Mouse (Mus musculus): ENCODE measurements around the gene Ccdc24.

Gene Ccdc24

DNA sequence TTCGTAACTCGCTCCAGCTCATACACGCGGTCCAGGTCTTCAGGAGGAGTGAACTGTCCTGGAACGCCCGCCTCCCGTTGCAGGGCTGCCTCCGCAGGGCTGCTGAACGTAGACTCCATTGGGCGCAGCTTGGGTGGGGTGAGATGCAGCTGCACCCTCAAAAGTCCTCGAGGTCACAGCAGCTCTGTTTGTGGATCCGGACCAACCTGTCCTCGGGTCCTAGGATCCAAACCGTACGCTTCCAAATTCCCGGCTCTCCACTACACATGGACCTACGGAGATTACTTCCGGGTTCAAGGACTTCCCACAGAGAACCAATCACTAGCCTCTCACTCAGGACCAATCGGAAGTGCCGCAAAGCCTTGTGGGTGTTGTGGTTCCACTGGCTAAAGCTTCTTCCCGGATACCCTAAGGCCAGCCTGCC is 19.4 kb upstream of the Ccdc24 start, which contains the start of gene Dph2:
Gene Dph2, minus strand, starts transcription at position 295 of the 424 bp plus-strand sequence.
- DNase-seq (ENCODE audit: low spot score) = peak; percentile 82

DNA sequence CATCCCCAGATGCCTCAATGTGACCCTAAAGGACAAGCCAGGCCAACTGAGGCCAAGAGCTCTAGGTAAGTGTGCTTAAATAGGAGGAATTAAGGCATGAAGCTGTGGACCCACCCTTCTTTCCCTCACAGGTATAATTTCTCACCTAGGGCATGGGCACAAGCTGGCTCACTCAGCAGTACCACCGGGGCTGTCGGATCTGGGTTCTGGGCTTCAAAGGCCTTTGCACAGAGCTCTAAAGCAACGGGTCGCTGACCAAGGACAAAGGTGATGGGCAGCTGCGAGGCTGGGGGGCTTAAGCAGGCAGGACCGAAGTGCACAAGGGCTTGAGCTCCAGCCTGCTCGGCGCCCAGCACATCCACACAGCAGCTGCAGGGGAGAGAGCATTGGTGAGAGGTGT is 18.4 kb upstream of the Ccdc24 start:
- DNase-seq (ENCODE audit: low spot score) = no peak

DNA sequence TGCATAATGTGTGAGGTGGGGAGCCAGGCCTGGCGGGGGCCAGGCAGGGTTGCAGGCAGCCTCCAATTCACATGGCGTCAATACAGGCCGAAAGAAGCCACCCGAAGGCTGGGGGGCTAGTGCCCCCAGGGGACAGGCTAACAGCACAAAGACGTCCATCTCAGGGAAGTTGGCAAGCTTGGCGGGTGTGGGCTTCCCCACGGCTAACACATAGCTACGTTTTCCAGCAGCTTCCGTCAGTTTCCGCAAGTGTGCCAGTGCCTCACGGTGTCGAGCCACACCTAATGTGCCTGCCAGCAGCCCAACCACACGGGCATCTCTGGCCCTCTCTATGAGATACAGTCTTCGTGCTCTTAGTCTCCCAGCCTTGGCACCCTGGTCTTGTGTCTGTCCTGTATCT is 17.7 kb upstream of the Ccdc24 start:
- no peak for DNase-seq (ENCODE audit: low spot score)

DNA sequence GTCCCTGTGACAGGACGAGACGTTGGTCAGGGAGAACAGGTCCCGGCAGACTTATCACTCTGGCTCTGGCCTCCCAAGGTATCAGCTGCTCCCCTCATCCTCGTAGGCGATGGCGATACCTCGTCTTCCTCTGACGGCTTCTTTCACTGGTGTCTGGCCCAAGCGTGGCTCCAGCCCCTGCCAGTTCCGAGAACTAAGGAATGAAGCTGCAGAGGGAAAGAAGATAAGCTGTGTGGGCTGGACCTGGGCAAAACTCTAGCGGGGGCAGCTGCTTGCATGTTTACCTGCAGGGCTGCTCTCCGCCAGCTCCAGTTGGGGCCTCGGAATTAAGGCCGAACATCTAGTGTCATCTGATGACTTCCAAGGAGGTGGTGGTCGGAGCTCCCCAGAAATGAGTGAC is 17.1 kb upstream of the Ccdc24 start:
- no peak for DNase-seq (ENCODE audit: low spot score)

DNA sequence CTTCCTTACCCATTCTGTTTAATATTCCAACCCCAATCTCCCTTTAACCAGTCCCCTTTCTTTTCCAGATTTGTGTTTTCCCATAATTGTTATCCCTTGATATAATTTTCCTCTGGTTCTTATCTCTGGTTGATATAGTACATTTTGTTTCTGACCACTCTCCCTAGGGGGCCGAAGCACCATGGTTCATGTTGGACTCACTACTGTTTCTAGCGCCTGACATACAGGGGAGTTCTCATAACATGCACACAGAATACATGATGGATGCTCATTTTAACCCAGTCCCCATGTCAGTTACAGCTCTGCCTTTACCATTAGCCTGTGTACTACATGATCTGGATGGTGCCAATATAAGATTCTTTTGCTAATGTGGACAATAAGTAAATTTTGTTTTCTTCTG is 15.6 kb upstream of the Ccdc24 start:
- no peak for DNase-seq (ENCODE audit: low spot score)

DNA sequence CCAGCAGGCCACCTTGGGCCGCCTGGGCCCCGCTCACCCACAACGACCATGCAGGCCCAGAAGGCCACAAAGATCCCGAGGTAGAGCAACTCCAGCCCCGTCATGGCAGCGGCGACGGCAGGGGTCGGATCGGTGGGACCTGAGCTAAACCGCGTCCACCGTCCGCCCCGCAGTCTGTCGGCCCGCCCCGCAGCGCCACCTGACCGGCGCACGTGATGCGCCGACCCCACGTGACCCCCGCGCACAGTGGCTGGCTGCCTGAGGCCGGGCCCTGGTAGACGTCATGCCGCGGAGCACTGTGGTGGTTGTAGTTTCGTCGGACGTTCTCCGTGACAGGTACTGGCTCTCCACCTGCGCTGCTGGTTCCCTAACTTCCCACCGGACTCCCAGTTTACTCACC is 14.8 kb upstream of the Ccdc24 start, which contains the start of gene Atp6v0b:
Gene Atp6v0b, minus strand, starts transcription at position 201 of the 400 bp plus-strand sequence.
- DNase-seq (ENCODE audit: low spot score) = peak; percentile 83

DNA sequence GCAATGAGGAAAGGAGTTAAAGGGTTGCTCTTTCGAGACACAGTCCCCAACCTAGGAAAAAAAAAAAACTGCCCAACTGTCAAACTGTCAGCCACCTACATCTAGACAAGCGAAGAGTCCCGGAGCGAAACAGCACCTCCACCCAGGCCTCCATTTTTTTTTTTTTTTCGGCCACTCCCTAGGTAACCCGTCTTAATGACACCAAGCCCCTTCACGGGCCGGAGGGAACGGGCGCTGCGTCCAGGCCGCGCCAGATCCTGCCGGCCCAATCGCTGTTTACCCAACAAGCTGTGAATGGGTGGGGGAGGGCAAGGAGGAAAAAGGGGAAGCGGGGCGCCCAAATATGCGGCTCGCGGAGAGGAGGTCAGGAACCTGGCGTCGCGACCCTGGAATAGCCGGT is 14.3 kb upstream of the Ccdc24 start:
- peak; percentile 27 for DNase-seq (ENCODE audit: low spot score)

DNA sequence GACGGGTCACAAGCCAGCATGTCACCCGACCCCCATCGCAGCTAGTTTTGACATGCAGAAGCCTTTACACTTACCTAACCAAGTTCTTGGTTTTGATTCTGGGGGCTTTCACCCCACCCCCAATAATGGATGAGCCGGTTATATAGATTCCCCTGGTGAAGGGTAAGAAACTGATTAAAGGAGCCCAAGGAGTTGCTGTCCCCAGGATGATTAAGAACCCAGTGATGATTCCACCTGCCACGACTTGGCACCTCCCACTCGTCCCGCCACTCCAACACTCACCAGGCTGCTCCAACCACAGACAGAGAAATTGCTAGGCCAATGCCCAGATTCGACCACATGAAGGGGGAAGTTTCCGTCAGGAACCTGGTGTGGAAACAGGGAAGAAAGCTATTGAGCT is 13.6 kb upstream of the Ccdc24 start:
- no peak for DNase-seq (ENCODE audit: low spot score)

DNA sequence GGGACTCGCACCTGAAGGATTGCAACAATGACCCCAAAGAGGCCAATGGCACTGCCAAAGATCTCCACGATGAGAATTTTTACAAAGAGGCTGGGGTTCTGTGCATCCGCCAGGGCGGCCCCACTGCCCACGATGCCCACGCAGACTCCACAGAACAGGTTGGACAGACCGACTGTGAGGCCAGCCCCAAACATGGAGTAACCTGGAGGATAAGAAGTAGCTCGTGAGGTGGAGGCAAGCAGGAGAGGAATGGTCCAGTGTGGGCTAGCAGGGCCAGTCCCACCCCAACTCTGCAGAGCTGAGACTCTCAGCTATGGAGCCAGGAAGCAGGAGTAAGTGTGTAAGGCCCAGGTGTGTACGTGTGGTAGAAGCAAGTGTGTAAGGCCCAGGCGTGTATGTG is 12.7 kb upstream of the Ccdc24 start:
- no peak for DNase-seq (ENCODE audit: low spot score)

DNA sequence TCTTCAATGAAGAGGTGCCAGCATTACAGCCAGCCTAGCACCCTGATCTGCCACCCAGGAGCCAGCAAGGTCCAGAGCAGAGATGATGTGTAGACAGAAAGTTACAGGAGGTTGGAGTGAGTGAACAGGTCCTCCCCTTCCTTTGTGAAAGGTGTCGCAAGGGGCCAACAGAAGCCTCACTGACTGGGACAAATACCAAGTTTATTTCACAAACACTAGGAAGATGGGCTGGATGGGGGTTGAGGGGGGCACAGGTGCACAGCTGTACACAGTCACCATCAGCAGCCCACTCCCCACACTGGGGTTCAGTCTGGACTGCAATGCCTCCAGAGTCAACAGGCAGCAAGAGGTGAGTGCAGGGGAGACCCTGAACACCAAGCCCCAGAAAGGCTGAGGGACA is 11.8 kb upstream of the Ccdc24 start:
- DNase-seq (ENCODE audit: low spot score) = no peak

DNA sequence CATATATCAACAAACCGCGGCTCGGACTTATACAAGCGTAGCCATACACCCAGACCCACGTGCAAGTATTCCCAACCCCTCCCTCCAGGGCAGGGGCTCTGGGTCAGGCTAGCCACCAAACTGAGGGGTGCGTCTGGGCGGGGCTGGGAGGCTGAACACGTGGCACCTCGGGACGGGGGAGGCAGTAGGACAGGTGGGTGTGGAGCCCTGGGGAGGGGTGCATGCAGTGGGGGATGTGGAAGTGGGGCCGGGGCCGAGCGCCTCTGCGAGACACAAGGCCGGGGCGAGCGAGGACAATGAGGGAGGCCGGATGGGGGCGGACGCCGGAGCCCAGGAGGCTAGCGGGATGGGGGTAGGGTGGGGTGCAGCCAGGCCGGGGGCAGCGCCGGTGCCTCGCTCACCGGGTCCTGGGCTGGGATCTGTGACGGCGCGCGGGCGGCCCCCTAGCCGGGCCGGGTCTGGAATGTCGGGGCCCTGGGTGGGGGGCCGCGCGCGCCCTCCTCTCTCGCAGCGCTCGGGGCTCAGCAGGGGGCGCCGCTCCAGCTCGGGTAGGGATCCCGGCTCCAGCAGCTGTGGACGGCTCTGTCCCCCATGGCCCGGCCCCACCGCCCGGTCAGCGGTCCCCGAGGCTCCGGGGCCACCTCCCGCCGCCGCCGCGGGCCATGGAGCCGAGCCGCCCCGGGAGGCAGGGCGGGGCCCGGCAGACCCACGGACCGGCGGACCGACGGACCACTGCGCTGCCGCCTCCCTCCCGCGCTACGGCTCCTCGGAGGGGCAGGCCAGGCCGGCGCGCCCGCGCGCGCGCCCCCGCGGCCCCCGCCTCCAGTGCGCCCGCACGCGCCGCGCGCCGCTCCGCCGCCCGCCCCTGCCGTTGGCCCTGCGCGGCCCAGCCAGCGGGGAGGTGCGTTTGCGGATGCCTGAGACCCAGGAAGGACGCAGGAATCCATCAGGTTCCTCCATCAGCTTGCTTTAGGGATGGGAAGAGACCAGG is 10.6 kb upstream of the Ccdc24 start, which contains the start of gene B4galt2:
Gene B4galt2, minus strand, starts transcription at position 787 of the 991 bp plus-strand sequence.
- no peak for DNase-seq (ENCODE audit: low spot score)

DNA sequence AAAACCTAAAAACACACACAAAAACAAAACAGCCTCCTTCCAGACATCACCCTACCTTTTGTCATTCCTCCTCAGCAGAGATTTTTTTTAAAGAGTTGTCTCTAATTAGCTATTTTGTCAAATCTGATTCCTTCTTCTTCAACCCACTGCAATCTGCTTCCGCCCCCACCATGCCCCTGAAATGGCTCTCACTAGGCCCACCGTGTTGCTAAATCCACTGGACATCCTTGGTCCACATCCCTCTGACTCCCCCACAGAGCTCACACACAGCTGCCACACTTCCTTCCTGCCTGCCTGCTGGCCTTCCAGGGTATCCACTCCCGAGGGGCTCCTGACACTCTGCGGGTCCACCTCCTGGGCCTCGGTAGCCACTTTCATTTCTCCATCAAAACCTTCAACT is 6.3 kb upstream of the Ccdc24 start:
- no peak for DNase-seq (ENCODE audit: low spot score)

DNA sequence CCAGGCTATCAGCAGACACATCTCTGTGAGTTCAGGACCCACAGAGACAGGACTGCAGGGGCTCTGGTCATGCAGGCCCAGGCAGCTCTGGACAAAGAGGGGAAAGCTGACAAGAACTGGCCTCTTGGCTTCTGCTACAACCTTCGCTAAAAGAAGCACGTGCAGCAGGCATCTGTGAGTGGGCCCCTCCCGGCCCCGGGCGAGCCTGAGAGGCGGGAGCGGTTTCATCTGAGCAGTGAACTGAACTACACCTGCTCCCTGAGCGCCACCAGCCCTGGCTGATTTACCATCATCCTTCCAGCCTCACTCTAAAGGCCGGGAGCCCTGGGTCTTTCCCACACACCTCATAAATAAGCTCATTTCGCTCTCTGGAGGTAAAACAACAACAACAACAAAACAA is 5.9 kb upstream of the Ccdc24 start:
- DNase-seq (ENCODE audit: low spot score) = no peak

DNA sequence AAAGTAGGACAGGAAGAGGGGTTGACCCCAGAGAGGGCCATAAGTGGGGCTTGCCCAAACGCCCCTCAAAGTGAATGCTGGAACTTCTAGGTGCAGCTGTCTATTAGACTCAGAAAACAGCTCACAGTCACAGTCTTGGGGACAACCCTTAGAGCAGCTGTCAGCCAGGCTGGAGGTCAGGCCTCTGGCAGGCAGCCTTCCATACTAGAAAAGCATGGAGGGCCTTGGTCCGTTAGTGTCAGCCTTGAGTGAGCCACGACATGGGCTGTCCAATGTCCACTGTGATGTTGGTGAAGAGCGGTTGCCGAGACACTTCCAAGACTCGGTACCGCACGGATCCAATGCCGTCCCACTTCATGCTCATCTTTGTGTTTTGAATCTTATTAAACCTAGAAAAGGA is 1.3 kb upstream of the Ccdc24 start:
- DNase-seq (ENCODE audit: low spot score) = no peak

DNA sequence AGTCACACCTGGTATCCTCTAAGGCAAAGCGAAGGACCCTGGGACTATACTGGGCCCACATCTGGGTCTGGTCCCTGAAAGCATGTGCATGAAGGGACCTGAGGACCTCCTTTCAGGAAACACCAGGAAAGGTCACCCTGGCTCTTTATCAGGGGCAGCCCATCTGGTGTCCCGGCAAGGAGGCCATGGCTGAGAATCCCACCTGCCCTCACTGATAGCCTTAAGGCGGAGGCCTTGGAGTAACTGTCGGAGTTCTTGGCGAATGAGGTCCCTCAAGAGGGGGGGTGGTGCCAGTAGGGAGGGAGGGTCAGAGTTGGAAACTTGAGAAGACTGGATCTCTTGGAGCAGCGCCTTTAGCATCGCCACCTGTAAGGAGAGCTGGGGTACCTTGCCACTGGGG is 570 bp downstream of the Ccdc24 start:
- DNase-seq (ENCODE audit: low spot score) = no peak

DNA sequence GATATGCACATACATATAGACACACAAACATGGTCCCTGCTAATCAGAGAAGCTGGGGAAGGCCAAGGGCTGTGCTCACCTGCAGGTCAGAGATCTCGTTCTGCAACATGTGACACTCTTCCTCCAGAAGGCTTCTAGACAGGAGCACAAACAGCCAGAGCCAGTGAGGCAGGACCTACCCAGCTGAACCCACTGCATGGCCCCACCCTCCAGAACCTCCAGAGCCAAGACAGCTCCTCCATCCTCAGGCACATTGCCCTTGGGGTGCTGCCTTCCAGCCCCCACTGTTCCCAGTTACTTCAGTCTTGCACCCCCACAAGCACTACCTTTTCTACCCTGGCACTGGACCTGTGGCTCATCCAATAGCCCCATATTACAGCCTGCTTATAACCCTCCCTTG is 1.9 kb downstream of the Ccdc24 start:
- no peak for DNase-seq (ENCODE audit: low spot score)

DNA sequence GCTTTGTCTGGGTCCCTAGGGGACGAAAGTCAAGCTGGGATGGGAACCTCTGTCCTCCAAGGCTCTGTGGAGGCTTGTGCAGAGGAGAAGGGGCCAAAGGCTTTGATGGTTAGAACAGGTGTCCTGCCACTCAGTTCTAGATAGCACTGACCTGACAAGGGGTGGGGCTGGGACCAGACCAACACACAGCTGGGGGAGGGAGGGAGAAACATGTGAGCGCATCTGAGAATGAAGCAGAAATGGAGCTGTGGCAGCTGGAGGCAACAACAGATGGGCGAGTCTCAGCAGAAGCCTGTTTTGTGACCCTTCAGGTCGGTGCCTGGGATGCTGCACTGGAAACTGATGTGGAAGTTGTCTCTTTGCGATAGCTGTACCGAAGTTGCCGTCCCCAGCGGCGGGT is 3.0 kb downstream of the Ccdc24 start:
- no peak for DNase-seq (ENCODE audit: low spot score)

DNA sequence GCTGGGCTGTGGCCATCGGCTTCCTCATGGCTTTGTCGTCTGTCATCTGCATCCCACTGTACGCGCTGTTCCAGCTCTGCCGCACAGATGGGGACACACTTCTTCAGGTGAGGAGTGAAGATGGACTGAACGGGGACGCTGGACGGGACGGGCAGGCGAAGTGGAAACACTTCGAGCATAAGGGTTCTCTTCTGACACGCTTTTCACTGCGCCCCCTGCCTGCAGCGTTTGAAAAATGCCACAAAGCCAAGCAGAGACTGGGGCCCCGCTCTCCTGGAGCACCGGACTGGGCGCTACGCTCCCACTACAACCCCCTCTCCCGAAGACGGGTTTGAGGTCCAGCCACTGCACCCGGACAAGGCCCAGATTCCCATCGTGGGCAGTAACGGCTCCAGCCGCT is 4.5 kb downstream of the Ccdc24 start:
- no peak for DNase-seq (ENCODE audit: low spot score)

DNA sequence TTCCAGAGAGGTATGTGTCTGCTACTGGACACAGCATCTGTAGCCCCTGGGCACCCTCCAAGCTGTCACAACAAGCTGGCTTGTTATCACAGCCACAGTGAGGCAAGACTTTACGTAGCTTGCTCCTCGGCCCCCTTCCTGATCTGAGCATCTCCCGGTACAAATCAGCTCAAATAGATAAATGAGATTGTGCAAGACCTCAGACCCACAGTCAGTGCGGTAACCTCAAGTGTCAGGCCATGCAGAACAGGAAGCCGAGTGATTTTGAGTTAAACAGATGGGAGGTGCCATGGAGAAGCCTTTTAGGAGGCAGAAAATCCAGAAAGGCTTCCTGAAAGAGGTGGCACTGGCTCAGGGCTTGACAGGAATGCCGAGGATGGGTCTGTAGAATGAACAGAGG is 5.4 kb downstream of the Ccdc24 start:
- no peak for DNase-seq (ENCODE audit: low spot score)

DNA sequence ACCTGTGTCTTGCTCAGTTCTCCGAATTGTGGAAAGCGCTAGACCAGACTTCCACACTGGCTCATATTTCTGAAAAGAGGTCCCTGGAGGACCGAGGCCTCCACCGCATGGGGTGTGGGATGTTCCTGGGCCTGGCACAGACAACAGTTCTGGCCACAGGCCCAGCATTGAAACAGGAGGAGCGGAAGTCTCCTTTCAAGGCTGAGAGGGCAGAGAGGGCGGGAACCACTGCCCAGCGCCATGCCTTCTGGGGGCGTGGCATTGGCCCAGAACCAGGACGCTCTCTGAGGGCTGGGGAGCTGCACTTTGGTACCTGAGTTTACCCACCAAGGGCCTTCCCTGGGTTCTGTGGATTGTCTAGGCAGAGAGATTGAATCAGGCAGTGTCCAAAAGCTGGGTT is 6.3 kb downstream of the Ccdc24 start:
- peak; percentile 83 for DNase-seq (ENCODE audit: low spot score)

DNA sequence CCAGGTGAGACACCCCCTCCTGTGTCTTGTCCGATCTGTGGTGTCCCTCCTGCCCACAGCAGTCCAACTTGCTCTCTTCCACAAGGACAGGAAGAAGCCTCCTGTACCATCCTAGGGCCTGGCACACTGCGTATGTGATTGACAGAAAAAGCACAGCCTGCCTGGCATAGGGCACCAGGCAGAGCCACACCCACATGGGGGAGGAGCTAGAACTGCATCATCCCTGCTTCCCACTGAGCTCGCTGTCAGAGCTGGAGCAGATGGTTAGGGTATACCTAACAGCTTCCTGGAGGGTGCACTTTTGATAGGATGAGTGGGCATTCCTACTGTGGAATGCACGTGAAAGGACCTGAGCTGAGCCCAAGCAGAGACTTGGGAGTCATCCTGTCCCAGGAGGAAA is 9.5 kb downstream of the Ccdc24 start:
- peak; percentile 39 for DNase-seq (ENCODE audit: low spot score)

DNA sequence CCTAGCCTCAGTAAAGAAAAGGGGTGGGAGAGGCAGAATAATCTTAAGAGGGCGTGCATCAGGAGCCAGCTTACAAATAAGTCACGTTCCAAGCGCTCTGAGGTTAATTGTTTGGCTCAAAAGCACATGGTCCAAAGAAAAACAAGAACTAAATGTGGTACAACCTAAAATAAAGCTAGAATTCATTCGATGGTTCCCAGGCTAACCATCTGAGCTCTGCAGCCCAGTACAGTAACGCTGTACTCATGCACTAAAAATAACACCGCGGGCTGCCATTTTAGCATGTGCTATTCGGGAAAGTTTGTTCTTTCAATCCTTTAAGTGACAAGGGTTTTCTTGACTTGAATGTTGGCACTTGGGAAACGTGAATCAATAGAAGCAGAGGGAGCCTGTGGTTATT is 11.8 kb downstream of the Ccdc24 start:
- DNase-seq (ENCODE audit: low spot score) = no peak

DNA sequence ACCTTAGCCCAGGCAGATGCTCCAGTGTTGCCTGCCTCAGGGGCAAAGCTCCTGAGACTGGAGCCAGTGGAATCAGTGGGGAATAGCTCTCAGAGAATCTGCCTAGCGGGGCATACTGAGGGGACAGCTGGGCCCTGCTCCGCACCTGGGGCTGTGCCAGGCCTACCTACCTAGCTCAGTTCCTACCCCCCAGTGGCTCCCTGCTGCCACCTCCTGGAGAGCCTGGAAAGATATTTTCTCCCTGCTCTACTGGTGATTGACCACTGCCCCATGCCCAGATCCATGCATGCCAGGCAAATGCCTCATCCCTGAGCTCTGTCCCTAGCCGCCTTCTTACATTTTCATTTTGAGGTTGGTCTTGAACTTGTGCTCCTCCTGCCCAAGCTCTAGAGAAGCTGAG is 13.6 kb downstream of the Ccdc24 start:
- peak; percentile 16 for DNase-seq (ENCODE audit: low spot score)

DNA sequence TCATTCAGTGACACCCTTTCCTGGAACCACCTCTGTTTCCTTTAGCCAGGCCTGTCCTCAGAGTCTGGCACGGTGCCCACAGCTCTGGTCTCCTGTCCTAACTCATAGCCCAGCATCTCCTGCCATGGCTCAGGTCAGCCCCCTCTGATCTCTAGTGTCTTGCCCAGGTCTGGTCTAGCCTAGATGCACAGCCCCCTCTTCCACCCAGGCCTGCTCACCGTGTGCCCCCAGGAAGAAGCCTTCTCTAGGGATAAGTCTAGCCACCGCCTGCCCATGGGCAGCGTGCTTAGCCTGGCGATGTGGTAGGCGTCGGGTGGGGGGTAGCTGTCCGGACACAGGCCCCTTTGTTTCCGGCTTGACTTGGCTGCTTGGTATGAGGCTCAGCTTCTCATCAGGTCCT is 17.2 kb downstream of the Ccdc24 start:
- peak; percentile 63 for DNase-seq (ENCODE audit: low spot score)
